Comparison of ENCODE assay signal across 34 mouse cellular contexts in the genomic region with DNA sequence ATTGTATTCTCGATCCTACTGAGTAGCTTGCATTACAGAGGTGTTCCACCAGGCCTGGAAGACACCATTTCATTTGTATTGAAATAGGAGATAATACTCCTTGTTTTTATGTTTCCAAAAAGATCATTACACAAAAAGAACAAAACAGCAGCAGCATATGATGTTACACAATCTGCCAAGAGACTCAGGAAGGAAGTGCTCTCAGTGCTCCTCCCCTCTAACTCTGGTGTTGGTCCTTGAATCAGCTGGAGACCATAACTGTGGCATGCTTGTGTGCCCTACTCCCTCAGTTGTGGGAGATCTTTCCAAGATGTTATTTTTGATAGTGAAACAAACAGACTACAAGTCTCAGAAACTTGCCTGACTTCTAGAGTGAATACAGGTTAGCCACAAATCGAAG.
"Had no signal": no experiment of that assay in that cellular context is flagged by ENCODE, and none has a peak within 500 bp of the region (broad histone marks: within the 10 kb centered on the region; RNA-seq: fewer than 3 reads in every experiment).

No protein-coding gene starts in this region.

- H3K9me3 ChIP-seq: heart, embryonic 10.5 days; heart, embryonic 12.5 days; heart, embryonic 13.5 days; heart, embryonic 15.5 days; hindbrain, embryonic 10.5 days; hindbrain, embryonic 13.5 days; hindbrain, embryonic 15.5 days; intestine, embryonic 15.5 days; kidney, embryonic 15.5 days had no signal

- H3K4me1 ChIP-seq: heart, embryonic 10.5 days; heart, embryonic 12.5 days; heart, embryonic 13.5 days; heart, embryonic 15.5 days; hindbrain, embryonic 10.5 days; hindbrain, embryonic 13.5 days; hindbrain, embryonic 15.5 days; intestine, embryonic 15.5 days; kidney, embryonic 15.5 days had no signal

- H3K4me2 ChIP-seq: heart, embryonic 11.5 days; heart, embryonic 12.5 days; heart, embryonic 13.5 days; heart, embryonic 15.5 days; hindbrain, embryonic 13.5 days; hindbrain, embryonic 14.5 days; hindbrain, embryonic 15.5 days; intestine, embryonic 15.5 days; kidney, embryonic 15.5 days had no signal

- H3K36me3 ChIP-seq: heart, embryonic 10.5 days; heart, embryonic 12.5 days; heart, embryonic 13.5 days; heart, embryonic 15.5 days; hindbrain, embryonic 10.5 days; hindbrain, embryonic 13.5 days; hindbrain, embryonic 15.5 days; intestine, embryonic 15.5 days; kidney, embryonic 15.5 days had no signal

- ATAC-seq: hindbrain, embryonic 16.5 days; hindbrain, postnatal 0 days; inflammation-experienced regulatory T-cells, adult 6 months; intestine, embryonic 15.5 days; intestine, embryonic 16.5 days; intestine, postnatal 0 days had no signal

- DNase-seq: heart, postnatal 10 days; heart, postnatal 14 days; heart, postnatal 36 days; heart, postnatal 4 days; kidney, adult 11 months; kidney, adult 18-20 months; kidney, adult 2 months; kidney, adult 8-10 months; kidney, adult 9 months; kidney, postnatal 10 days; kidney, postnatal 14 days; kidney, postnatal 25 days; kidney, postnatal 36 days; kidney, postnatal 4 days; layer of hippocampus, adult 9-11 months; layer of hippocampus, postnatal 36 days had no signal

- H3K27ac ChIP-seq: heart, embryonic 10.5 days; heart, embryonic 13.5 days; heart, embryonic 15.5 days; hindbrain, embryonic 10.5 days; hindbrain, embryonic 13.5 days; hindbrain, embryonic 14.5 days; hindbrain, embryonic 15.5 days; hindbrain, postnatal 0 days; intestine, embryonic 15.5 days; kidney, embryonic 15.5 days; kidney, postnatal 0 days; layer of hippocampus, adult 2 months had no signal

- H3K27me3 ChIP-seq: heart, embryonic 12.5 days; heart, embryonic 13.5 days; heart, embryonic 15.5 days; hindbrain, embryonic 13.5 days; hindbrain, embryonic 15.5 days; intestine, embryonic 15.5 days; kidney, embryonic 15.5 days had no signal

- H3K4me3 ChIP-seq: heart, embryonic 10.5 days; heart, embryonic 12.5 days; heart, embryonic 13.5 days; heart, embryonic 15.5 days; hindbrain, embryonic 10.5 days; hindbrain, embryonic 13.5 days; hindbrain, embryonic 15.5 days; intestine, embryonic 15.5 days; kidney, embryonic 15.5 days; layer of hippocampus, adult 2 months had no signal

- H3K9ac ChIP-seq: heart, embryonic 12.5 days; heart, embryonic 13.5 days; heart, embryonic 15.5 days; hindbrain, embryonic 13.5 days; hindbrain, embryonic 14.5 days; hindbrain, embryonic 15.5 days; intestine, embryonic 15.5 days; kidney, embryonic 15.5 days had no signal
